Mouse (Mus musculus) left cerebral cortex, adult 18-20 months (tissue): ENCODE results near the gene Lrrfip1. TPM values are rescaled to one million over a fixed set of nuclear protein-coding genes. Genes with fewer than 3 reads are reported as not detected.

Source experiments
- DNase-seq, 2 experiments: peaks; one replicate each; pipeline ENCODE4 v3.0.0; 2021 to 2022; ENCODE audit warnings: low spot score in 2 of 2, mixed read lengths in 1 of 2
- long read RNA-seq, 2 experiments: library from polyadenylated mRNA; stranded (forward); transcript quantifications; one replicate each; pipeline ENCODE4 v2.0.0; 2021
- total RNA-seq, 2 experiments: library from RNA; stranded (reverse); gene quantifications; 2 replicates each; pipeline ENCODE4 v1.2.3; 2021

The Lrrfip1 gene
- 10 to 100 TPM; 71.0 to 74.6 TPM for total RNA-seq
- long read RNA-seq, experiment 1, partial matches to known transcripts = 4 of 25 reads
- long read RNA-seq, experiment 1, other reads (novel, unspliced or antisense) = 21 of 25 reads
- long read RNA-seq, experiment 2, partial matches to known transcripts = 5 of 16 reads
- long read RNA-seq, experiment 2, other reads (novel, unspliced or antisense) = 11 of 16 reads

GRCm38 (mm10) chr1:90998268-90998890, at the start of gene Lrrfip1:
Lrrfip1 (plus strand) TSS chr1:90998737.
- peak; percentile 68 to 74 for DNase-seq

GRCm38 (mm10) chr1:90949309-90949708, 49.2 kb upstream of the Lrrfip1 start:
- no peak for DNase-seq

- DNase-seq = no peak
Measured at GRCm38 (mm10) chr1:90951670-90952069, 46.9 kb upstream of the Lrrfip1 start.

GRCm38 (mm10) chr1:90952808-90953207, 45.7 kb upstream of the Lrrfip1 start, which contains the start of gene Prlh:
Prlh (plus strand) TSS chr1:90953108.
- DNase-seq = no peak

- DNase-seq = no peak
Measured at GRCm38 (mm10) chr1:90953688-90954087, 44.8 kb upstream of the Lrrfip1 start.

GRCm38 (mm10) chr1:90956245-90957096, 42.1 kb upstream of the Lrrfip1 start:
- DNase-seq = peak; percentile 39 to 66

- no peak for DNase-seq
Measured at GRCm38 (mm10) chr1:90962526-90962925, 36.0 kb upstream of the Lrrfip1 start.

- DNase-seq = no peak
Measured at GRCm38 (mm10) chr1:90962994-90963393, 35.5 kb upstream of the Lrrfip1 start.

GRCm38 (mm10) chr1:90967583-90967982, 31.0 kb upstream of the Lrrfip1 start:
- DNase-seq = no peak

GRCm38 (mm10) chr1:90968649-90969048, 29.9 kb upstream of the Lrrfip1 start:
- no peak for DNase-seq

GRCm38 (mm10) chr1:90969347-90969784, 29.2 kb upstream of the Lrrfip1 start, which contains the start of gene Rab17:
Rab17 (minus strand) TSS chr1:90969661.
- no peak for DNase-seq

GRCm38 (mm10) chr1:90969881-90970390, 28.6 kb upstream of the Lrrfip1 start:
- no peak for DNase-seq

- peak; percentile 93 to 98 for DNase-seq
Measured at GRCm38 (mm10) chr1:90972911-90973573, 25.5 kb upstream of the Lrrfip1 start.

GRCm38 (mm10) chr1:90973574-90973911, 25.0 kb upstream of the Lrrfip1 start:
- DNase-seq = no peak

- peak; percentile 62 to 65 for DNase-seq
Measured at GRCm38 (mm10) chr1:90974906-90975649, 23.5 kb upstream of the Lrrfip1 start.

- no peak for DNase-seq
Measured at GRCm38 (mm10) chr1:90975960-90976359, 22.6 kb upstream of the Lrrfip1 start.

GRCm38 (mm10) chr1:90980638-90981330, 17.8 kb upstream of the Lrrfip1 start:
- no peak for DNase-seq

GRCm38 (mm10) chr1:90981346-90981745, 17.2 kb upstream of the Lrrfip1 start:
- no peak for DNase-seq

- no peak for DNase-seq
Measured at GRCm38 (mm10) chr1:90995916-90996315, 2.6 kb upstream of the Lrrfip1 start.

- no peak for DNase-seq
Measured at GRCm38 (mm10) chr1:90997136-90997535, 1.4 kb upstream of the Lrrfip1 start.
